Mouse (Mus musculus): ENCODE measurements around the gene Dnajc21. TPM values are rescaled to one million over a fixed set of nuclear protein-coding genes. Genes with fewer than 3 reads are reported as not detected.

The Dnajc21 gene
- polyA plus RNA-seq, 1 experiment from 2014 or later = 5.1 TPM

DNA sequence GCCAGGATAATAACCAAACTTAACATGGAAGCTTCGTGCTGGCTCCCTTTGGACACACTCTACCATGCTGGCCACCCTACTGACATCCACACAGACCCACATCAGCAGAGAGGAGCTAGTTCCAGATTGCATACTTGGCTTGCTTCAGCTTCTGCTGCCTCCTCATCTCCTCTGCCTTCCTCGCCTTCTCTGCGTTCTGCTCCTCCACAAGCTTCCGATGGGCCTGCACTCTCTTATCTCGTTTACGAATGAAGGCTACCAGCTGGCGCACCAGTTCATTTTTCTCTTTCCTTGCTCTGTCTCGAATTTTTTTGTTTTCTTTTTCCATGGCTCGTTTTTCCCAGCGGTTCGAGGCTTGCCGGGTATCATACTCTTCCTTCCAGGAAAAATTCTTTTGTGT lies 9.3 kb downstream of the Dnajc21 start:
- Histone ChIP-seq H3K27ac (ENCODE audit: low read depth, low read length) (no peak overlapping the region), H3K4me1 (ENCODE audit: control insufficient read depth, insufficient read depth, low read length) (no peaks in the 10 kb centered on the region), H3K9ac (ENCODE audit: low read length) (no peak overlapping the region), H3K27me3 (replicated peaks; ENCODE audit: control insufficient read depth, insufficient read depth, low read length) (no peaks in the 10 kb centered on the region), H3K4me3 (ENCODE audit: low read depth, low read length) (no peak overlapping the region), H3K4me2 (ENCODE audit: low read length) (no peak overlapping the region), H3K9me3 (replicated peaks; ENCODE audit: control insufficient read depth, low read length) (no peaks in the 10 kb centered on the region), H3K36me3 (ENCODE audit: control insufficient read depth, insufficient read depth, low read length) (peaks cover 46% of the 10 kb centered on the region)
- ATAC-seq (no peak), DNase-seq (ENCODE audit: low spot score) (no peak)
- WGBS = 89% methylated on average over 12 of the region's 12 CpGs

DNA sequence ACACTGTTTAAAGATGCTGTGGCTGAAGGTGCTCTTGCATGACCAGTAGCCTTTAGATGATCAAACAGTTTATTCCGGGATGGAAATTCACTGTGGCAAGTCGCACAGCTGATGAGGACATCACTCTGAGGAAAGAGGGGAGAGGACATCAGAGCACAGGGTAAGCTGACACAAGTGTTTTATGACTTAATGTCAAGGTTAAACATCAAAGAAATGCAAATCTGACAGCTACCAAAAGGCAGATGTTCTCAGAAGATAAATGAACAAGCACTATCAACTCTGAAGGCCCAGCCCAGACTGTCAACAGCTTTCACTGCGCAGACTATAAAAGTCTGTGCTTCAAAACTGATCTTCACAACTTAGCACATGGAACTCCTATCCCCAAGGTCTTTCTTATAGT lies 23.2 kb downstream of the Dnajc21 start:
- Histone ChIP-seq H3K27ac (ENCODE audit: low read depth, low read length) (no peak overlapping the region), H3K4me2 (ENCODE audit: low read length) (no peak overlapping the region), H3K36me3 (ENCODE audit: control insufficient read depth, insufficient read depth, low read length) (peaks cover 64% of the 10 kb centered on the region), H3K27me3 (replicated peaks; ENCODE audit: control insufficient read depth, insufficient read depth, low read length) (no peaks in the 10 kb centered on the region), H3K9me3 (replicated peaks; ENCODE audit: control insufficient read depth, low read length) (no peaks in the 10 kb centered on the region), H3K4me3 (ENCODE audit: low read depth, low read length) (no peak overlapping the region), H3K9ac (ENCODE audit: low read length) (no peak overlapping the region), H3K4me1 (ENCODE audit: control insufficient read depth, insufficient read depth, low read length) (no peaks in the 10 kb centered on the region)
- WGBS = 95% methylated on average over 3 of the region's 3 CpGs
- ATAC-seq (no peak), DNase-seq (ENCODE audit: low spot score) (no peak)

DNA sequence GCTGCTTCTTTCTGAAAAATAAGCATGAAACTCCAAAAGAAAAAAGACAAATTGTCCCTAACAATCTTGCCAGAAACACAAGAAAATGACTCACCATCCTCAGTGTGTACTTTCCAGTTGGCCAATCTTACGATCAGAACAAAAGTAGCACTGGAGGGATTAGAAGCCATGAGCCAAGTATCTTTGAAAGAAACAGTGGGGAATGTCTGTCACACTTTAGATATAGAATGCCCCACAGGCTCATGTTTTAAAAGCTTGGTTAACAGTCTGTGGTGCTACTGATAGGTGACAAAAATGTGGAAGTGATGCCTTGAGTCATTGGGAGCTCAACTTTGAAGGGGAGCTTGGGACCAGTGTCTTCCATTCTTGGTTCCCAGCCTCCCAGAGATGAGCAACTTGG lies 28.0 kb downstream of the Dnajc21 start:
- Histone ChIP-seq H3K36me3 (ENCODE audit: control insufficient read depth, insufficient read depth, low read length) (peaks cover 33% of the 10 kb centered on the region), H3K9ac (ENCODE audit: low read length) (no peak overlapping the region), H3K4me2 (ENCODE audit: low read length) (no peak overlapping the region), H3K27ac (ENCODE audit: low read depth, low read length) (no peak overlapping the region), H3K9me3 (replicated peaks; ENCODE audit: control insufficient read depth, low read length) (no peaks in the 10 kb centered on the region), H3K4me1 (ENCODE audit: control insufficient read depth, insufficient read depth, low read length) (no peaks in the 10 kb centered on the region), H3K4me3 (ENCODE audit: low read depth, low read length) (no peak overlapping the region), H3K27me3 (replicated peaks; ENCODE audit: control insufficient read depth, insufficient read depth, low read length) (no peaks in the 10 kb centered on the region)
- ATAC-seq (no peak), DNase-seq (ENCODE audit: low spot score) (no peak)
- 45% methylated on average over 1 of the region's 1 CpGs for WGBS

DNA sequence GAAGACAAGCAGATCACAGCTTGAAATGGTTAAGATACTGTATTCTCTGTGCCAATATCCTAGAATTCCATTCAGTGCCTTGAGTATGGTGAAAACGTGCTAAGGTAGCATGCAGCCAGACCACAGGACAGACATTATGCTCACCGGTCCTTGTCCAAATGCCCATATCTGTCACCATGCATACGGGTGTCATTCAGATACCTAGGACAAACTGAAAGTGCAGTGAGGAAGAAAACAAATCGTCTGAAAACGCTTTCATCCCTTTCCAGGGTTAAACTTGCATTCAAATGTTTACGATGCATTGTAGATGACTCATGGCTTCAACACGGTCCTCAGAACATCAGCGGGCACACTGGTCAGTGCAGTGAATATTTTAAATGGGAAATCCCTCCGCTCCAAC lies 28.8 kb downstream of the Dnajc21 start:
- Histone ChIP-seq H3K27ac (ENCODE audit: low read depth, low read length) (no peak overlapping the region), H3K4me3 (ENCODE audit: low read depth, low read length) (no peak overlapping the region), H3K36me3 (ENCODE audit: control insufficient read depth, insufficient read depth, low read length) (peaks cover 28% of the 10 kb centered on the region), H3K27me3 (replicated peaks; ENCODE audit: control insufficient read depth, insufficient read depth, low read length) (no peaks in the 10 kb centered on the region), H3K9ac (ENCODE audit: low read length) (no peak overlapping the region), H3K9me3 (replicated peaks; ENCODE audit: control insufficient read depth, low read length) (peaks cover 2% of the 10 kb centered on the region; the same call in 1 of the 2 replicates), H3K4me1 (ENCODE audit: control insufficient read depth, insufficient read depth, low read length) (no peaks in the 10 kb centered on the region), H3K4me2 (ENCODE audit: low read length) (no peak overlapping the region)
- WGBS = 93% methylated on average over 9 of the region's 9 CpGs
- ATAC-seq (no peak), DNase-seq (ENCODE audit: low spot score) (no peak)

DNA sequence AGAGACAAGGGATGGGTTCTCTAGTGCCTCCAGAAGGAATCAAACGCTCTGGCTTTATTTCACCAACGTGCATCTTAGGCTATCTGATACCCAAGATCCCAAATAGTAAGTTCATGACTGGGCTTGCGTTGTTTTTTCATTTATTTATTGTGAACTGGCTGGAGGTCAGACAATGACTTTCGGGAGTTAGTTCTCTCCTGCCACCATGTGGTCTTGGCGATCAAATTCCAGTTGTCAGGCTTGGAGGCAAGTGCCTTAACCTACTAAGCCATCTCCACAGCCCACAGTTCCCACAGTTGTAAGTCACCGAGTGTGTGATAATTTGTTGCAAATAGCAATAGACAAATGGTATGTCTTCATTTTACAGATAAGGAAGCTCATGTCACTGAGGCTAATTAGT lies 30.4 kb downstream of the Dnajc21 start:
- Histone ChIP-seq H3K9me3 (replicated peaks; ENCODE audit: control insufficient read depth, low read length) (peaks cover 4% of the 10 kb centered on the region; the same call in 1 of the 2 replicates), H3K4me3 (ENCODE audit: low read depth, low read length) (no peak overlapping the region), H3K9ac (ENCODE audit: low read length) (no peak overlapping the region), H3K4me2 (ENCODE audit: low read length) (no peak overlapping the region), H3K4me1 (ENCODE audit: control insufficient read depth, insufficient read depth, low read length) (no peaks in the 10 kb centered on the region), H3K27ac (ENCODE audit: low read depth, low read length) (no peak overlapping the region), H3K36me3 (ENCODE audit: control insufficient read depth, insufficient read depth, low read length) (peaks cover 18% of the 10 kb centered on the region; the same call in 1 of the 2 replicates), H3K27me3 (replicated peaks; ENCODE audit: control insufficient read depth, insufficient read depth, low read length) (no peaks in the 10 kb centered on the region)
- no peak for ATAC-seq
- 85% methylated on average over 6 of the region's 6 CpGs for WGBS
- peak; percentile 2 for DNase-seq (ENCODE audit: low spot score)

DNA sequence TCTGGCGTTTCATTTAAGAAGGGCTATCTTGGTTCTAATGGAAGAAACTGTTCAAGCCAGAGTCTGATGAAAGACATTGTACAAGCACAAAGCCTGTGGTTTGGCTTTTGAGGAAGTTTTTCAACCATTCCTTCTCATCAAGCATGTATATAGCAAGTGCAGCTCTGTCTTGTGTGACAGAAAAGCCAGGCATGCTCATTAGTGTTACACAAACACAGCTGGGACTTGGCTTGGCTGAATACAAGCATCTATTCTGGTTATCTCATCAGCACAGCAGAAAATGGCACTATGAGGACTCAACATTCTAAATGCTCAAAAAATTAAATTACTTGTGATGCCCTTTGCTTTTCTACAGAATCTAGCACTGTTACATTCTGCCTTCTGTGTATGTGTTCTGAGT lies 33.4 kb downstream of the Dnajc21 start:
- Histone ChIP-seq H3K4me1 (ENCODE audit: control insufficient read depth, insufficient read depth, low read length) (no peaks in the 10 kb centered on the region), H3K9ac (ENCODE audit: low read length) (no peak overlapping the region), H3K9me3 (replicated peaks; ENCODE audit: control insufficient read depth, low read length) (peaks cover 4% of the 10 kb centered on the region; the same call in 1 of the 2 replicates), H3K36me3 (ENCODE audit: control insufficient read depth, insufficient read depth, low read length) (0 out of 2 replicates have a peak, but pooled peaks cover 5% of the 10 kb centered on the region), H3K27ac (ENCODE audit: low read depth, low read length) (no peak overlapping the region), H3K27me3 (replicated peaks; ENCODE audit: control insufficient read depth, insufficient read depth, low read length) (no peaks in the 10 kb centered on the region), H3K4me2 (ENCODE audit: low read length) (no peak overlapping the region), H3K4me3 (ENCODE audit: low read depth, low read length) (no peak overlapping the region)
- ATAC-seq = no peak
- 79% methylated on average over 1 of the region's 1 CpGs for WGBS
- no peak for DNase-seq (ENCODE audit: low spot score)

DNA sequence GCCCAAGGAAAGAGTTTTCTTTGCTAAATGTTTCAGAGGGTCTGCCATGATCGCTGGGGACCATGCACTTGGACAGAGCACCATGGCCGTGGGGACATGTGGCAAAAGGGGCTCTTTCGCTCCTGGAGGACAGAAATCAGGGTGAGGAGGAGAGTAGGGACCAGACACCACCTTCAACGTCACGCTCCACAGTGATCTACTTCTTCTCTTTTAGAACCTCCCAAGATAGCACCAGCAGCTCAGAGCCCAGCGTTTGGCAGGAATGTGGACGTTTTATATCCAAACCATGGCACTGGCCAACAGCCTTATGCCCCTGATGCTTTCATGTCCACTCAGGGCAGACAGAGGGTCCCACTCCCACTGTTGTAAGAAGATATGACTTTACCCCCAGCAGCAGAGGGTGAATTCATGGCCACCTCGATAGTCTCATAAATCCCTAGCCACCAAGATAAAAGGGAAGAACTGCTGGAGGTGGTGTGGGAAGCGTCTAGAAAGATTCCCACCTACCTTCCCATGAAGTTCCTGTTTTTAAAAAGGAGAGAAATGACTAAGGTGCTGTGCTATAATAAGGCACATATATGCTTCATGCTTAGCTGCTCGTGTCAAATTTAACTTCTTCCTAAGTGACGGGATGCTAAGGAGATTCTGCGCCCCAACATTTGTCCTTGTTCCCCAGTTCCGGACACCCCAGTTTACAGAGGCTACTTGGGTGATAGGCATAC lies 43.6 kb downstream of the Dnajc21 start:
- H3K27me3 ChIP-seq (replicated peaks; ENCODE audit: control insufficient read depth, insufficient read depth, low read length) = no peaks in the 10 kb centered on the region
- no peaks in the 10 kb centered on the region for H3K9me3 ChIP-seq (replicated peaks; ENCODE audit: control insufficient read depth, low read length)
- H3K27ac ChIP-seq (ENCODE audit: low read depth, low read length) = no peak overlapping the region
- ATAC-seq (no peak), DNase-seq (ENCODE audit: low spot score) (no peak)
- WGBS = 95% methylated on average over 13 of the region's 13 CpGs
- no peak overlapping the region for H3K4me2 ChIP-seq (ENCODE audit: low read length)
- peaks cover 4% of the 10 kb centered on the region; the same call in 1 of the 2 replicates for H3K4me1 ChIP-seq (ENCODE audit: control insufficient read depth, insufficient read depth, low read length)
- no peaks in the 10 kb centered on the region for H3K36me3 ChIP-seq (ENCODE audit: control insufficient read depth, insufficient read depth, low read length)
- H3K4me3 ChIP-seq (ENCODE audit: low read depth, low read length) = no peak overlapping the region
- H3K9ac ChIP-seq (ENCODE audit: low read length) = no peak overlapping the region

DNA sequence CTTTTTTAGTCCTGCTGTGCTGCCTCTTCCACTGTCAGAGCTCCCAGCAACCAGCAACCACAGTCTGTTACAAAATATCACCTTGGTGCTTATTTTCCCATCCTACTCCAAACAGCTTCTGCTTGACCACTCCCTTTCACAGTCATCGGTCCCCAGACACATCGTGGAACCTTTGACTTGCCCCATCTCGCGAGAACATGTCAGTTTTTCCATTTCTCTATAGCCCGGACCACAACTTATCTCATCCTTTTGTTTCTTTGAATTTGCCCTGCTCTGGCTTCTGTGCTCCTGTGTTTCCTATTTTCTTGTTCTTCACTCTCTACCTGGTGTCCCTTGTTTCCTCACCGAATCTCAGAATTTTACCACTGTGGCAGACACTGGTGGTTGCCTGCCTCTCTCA lies 44.2 kb downstream of the Dnajc21 start:
- H3K27me3 ChIP-seq (replicated peaks; ENCODE audit: control insufficient read depth, insufficient read depth, low read length) = no peaks in the 10 kb centered on the region
- H3K4me3 ChIP-seq (ENCODE audit: low read depth, low read length) = no peak overlapping the region
- ATAC-seq = no peak
- DNase-seq (ENCODE audit: low spot score) = no peak
- H3K9me3 ChIP-seq (replicated peaks; ENCODE audit: control insufficient read depth, low read length) = no peaks in the 10 kb centered on the region
- no peak overlapping the region for H3K27ac ChIP-seq (ENCODE audit: low read depth, low read length)
- H3K9ac ChIP-seq (ENCODE audit: low read length) = no peak overlapping the region
- H3K4me1 ChIP-seq (ENCODE audit: control insufficient read depth, insufficient read depth, low read length) = peaks cover 8% of the 10 kb centered on the region; the same call in 1 of the 2 replicates
- H3K36me3 ChIP-seq (ENCODE audit: control insufficient read depth, insufficient read depth, low read length) = no peaks in the 10 kb centered on the region
- H3K4me2 ChIP-seq (ENCODE audit: low read length) = no peak overlapping the region
- WGBS = 91% methylated on average over 6 of the region's 6 CpGs

DNA sequence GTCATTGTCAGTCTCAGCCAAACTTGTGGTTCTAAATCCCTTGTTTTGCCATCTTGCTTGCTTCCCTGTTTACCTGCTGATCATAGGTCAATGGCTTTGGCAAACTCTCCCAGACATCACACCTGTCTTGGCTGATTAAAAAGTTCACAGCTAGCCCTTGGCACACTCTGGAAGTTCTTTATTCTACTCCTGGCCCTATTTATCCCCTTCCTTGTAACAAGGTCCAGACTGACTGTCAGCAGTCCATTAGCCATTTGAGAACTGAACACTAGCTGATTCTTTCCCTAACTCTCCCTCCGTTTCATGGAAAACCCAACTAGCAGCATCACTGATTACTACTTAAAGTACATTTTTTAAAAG lies 48.6 kb downstream of the Dnajc21 start:
- Histone ChIP-seq H3K36me3 (ENCODE audit: control insufficient read depth, insufficient read depth, low read length) (no peaks in the 10 kb centered on the region), H3K27me3 (replicated peaks; ENCODE audit: control insufficient read depth, insufficient read depth, low read length) (no peaks in the 10 kb centered on the region), H3K4me3 (ENCODE audit: low read depth, low read length) (no peak overlapping the region), H3K9me3 (replicated peaks; ENCODE audit: control insufficient read depth, low read length) (no peaks in the 10 kb centered on the region), H3K4me2 (ENCODE audit: low read length) (no peak overlapping the region), H3K4me1 (ENCODE audit: control insufficient read depth, insufficient read depth, low read length) (peaks cover 8% of the 10 kb centered on the region; the same call in 1 of the 2 replicates), H3K27ac (ENCODE audit: low read depth, low read length) (peak overlapping the region; percentile 39; the same call in 1 of the 2 replicates), H3K9ac (ENCODE audit: low read length) (no peak overlapping the region)
- peak; percentile 74 for ATAC-seq
- no peak for DNase-seq (ENCODE audit: low spot score)
- WGBS = 6% methylated on average over 1 of the region's 1 CpGs
